Mouse (Mus musculus) megakaryocyte, embryonic 14.5 days (primary cell): ENCODE data around the gene Ptprz1.

Experiments used
- FLI1 ChIP-seq: IDR thresholded peaks from 2 replicates; pipeline ENCODE4 v1.6.1; 2012; ENCODE audit warnings: low read length, inconsistent platforms, mixed read lengths
- GATA1 ChIP-seq: IDR thresholded peaks from 3 replicates; pipeline ENCODE4 v1.6.1; 2012; ENCODE audit warnings: mixed read lengths, low read length, inconsistent platforms, borderline replicate concordance

DNA sequence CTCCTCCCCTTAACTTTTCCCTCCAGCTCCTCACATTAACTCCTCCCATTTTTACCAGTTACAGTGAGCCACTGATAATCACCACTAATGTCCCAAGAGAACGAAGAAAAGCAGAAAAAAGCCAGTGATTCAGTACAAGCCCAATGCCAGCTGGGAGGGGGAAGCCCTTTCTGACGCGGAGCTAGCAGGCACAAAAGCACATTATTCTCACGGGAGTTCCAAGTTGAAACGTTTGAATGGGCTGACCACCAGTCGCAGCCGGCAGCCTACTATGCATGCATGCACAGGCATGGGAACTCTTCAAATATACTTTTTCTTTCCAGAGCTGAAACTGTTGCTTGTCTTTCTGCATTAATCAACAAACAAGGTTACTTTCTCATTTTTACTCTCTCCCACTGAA is 41.7 kb upstream of the Ptprz1 start:
- TF ChIP-seq GATA1 = no peak
- no peak for TF ChIP-seq FLI1
